Mouse (Mus musculus) spleen, postnatal 10 days (tissue): ENCODE data around the gene Epsti1.

Experiments
- DNase-seq, 2 experiments: peaks; one replicate each; pipeline ENCODE4 v3.0.0; 2021 to 2022; ENCODE audit warnings: low spot score in 2 of 2

Gene Epsti1

DNA sequence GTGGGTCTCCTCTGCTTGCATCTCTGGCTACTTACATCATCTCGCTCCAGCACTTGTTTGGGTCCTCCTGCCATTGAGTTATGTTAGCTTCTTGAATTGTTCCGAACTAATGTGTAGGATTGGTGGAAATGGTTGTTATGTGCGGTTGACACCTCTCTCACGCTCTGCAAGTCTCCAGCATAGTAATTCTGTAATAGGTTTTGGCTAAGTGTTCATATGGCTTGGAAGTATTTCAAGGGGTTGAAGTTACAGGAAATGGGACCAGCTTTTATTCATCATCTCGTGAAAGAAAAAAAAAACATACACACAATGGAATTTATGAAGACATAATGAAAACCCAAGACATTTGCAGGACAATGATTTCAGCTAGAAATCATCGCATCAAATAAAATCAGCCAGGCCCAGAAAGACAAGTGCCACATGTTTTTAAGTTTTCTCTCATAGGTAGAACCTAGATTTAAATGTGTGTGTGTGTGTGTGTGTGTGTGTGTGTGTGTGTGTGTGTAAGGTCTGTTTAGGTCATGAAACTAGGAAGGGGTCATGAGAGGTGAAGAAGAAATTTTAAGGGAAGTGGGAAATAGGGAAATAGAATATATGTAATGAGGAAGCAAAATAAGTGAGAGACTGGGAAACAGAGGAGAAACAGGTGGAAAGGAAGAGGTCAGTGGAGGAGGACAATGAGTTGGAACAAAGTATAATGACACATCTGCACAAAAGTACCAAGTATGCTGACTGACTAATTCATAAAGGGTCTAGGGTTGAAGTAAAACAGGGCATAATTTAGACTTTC is 19.2 kb downstream of the Epsti1 start:
- no peak for DNase-seq

DNA sequence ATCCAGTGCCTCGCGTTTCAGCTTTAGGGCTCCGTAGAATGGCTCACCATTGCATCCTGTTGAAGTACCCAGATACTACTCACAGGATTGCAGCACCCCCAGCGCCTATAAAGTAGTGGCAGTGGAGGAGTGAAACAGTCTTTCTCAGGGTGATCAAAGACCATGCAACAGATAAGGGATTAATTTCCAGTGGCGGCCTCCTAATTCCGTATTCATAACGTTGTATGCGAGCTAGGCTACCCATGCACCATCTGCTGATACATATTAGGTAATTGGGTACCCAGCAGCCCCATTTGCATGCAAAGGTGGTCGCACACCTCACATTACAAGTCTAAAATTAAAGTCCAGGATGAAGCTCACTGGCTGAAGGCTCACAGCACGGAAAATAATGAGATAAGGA is 21.4 kb downstream of the Epsti1 start:
- no peak for DNase-seq

DNA sequence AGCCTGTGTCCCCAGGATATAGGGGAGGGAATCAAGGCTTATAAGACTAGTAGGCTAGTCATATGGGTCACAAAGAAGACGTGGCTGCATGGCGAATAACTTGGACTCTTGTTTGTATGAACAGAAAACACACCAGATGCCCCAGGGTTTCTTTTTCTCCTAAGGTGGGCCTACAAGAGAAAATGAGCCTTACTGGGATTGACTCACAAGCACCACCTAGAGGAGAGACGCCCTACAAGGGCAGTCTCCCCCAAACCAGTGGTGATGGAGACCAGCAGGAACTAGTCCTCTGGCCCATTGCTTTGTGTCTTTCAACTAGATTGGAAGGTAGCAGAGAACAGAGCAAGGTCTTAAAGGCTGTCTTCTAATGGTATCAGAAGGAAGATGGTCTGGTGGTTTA is 22.7 kb downstream of the Epsti1 start:
- peak; percentile 12 to 41 for DNase-seq

DNA sequence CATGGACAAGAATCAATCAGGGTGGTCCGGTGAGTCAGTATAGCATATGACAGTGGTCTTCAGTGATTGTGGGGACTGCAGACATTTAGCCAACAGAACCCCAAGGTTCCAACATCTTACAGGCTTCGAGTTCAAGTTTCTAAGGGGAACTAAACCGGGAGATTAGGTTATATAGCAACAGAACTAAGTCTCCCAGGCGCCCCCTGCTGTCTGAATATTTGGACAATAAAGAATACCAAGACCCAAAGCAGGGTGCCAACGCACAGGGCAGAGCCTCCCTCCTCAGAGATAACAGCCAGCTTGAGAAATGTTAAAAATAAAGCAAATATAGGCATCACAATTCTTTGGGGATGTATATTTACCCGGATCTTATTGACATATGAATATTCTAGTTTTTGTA is 24.0 kb downstream of the Epsti1 start:
- peak; percentile 44 to 80 for DNase-seq

DNA sequence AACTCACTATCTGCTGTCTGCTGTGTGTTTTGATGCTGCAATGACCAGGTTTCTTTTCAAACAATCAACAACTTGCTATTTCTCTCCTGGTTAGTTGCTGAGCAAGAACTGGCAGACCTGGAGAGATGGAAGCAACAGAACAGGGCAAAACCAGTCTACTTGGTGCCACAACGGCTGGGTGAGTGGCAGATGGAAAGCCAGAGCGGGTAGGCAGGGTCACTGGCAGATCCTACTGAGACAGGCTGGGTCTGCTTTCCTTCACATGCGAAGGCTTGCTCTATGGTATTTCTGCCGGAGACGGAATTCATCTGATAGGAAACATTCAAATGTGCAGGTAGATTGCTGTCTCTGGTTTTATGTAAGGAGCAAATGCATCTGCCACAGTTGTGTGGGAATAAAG is 24.6 kb downstream of the Epsti1 start:
- DNase-seq: no peak

DNA sequence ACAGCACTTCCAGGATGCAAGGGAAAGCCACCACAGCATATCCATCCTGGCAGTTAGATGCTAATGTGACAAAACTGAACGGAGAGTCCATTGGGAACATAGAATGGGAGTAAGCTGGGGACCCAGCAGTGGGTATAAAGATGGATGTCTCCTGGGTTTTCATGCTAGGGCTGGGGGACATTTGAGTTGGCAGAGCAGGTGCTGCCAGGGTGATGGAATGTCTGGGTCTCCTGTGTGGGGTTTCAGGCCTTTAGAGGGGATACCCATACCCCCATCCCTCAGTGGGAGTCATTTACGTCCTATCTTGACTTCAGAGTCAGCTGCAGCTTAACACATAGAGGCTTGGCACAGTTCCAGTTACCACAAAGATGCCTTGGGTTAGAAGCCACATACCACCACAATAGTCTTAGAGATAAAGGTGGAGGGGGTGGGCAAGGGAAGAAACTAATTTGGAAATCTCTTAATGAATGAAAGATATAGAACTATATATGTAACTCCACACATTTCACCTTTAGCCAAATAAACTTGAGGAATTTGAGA is 25.2 kb downstream of the Epsti1 start:
- DNase-seq: no peak

DNA sequence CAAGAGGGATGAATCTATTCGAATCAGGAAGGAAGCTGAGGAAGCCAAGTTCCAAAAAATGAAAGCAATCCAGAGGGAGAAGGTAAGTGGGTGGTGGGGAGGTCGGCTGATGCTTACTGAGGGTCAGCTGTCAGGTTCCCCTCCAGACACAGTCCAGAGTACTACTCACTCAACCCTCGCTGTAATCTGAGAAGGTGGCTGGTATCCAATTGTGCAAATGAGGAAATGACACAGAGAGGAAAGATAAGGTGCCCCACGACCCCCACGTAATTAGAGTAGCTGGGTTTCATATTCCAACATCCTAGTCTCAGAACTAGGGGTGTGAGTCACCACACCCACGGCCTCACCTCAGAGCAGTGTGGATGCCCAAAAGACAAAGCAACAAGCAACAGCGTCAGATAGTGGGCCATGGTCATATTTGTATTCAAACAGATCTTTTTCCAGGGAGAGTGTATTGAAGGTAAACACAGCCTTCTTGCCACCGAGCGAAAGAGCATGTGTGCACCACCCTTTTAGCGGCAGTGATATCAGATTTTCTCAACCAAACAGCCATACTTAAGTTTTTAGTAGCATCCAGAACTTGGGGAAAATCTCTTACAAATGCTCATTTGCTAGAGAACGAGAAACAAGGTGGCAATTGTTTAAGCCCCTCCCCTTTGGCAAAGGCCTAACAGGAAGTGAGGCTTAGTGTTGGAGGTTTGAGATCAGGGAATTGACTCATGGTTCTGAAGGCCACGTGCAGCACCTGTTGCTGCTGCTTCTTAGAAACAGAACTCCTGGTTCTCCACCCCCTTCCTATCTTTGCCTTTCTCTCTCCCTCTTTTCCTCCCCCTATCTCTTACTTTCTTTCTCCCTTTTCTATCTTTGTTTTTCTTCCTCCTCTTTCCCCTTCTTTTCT is 28.4 kb downstream of the Epsti1 start:
- DNase-seq: no peak

DNA sequence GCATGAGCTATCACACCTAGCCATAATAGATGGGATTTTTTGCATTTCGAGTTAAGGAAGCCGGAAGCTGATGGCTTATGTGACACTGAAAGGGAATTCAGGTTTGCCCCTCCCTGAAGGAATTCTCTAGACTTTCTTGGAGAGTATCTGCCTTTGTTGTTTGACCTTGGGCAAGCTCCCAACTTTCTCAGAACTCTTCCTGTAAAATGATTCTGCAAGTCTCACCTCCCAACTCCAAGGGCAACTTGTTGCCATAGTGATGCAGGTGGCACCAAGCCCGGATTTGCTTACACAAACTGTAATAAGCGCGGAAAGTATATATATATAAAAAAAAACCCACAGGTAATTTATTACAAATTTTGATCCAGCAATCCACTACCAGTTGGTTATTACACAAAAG is 29.2 kb downstream of the Epsti1 start:
- DNase-seq: no peak

DNA sequence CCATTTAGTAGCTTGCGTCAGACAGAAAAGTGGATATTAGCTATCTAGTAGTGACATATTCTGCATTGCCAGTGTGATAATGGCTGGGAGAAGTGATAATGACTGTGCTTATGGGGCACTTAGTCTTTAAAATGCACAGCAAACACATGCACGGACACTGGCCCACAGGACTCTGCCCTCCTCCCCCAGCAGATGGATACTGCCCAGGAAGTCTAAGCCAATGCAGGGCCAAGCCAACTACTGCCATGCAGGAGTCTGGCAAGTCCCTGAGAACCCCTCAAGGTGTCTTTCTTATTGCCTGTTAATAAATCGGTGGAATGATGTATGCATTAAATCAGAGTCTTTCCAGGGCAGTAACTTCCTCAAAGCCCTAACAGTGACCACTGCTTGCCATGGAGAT is 30.4 kb downstream of the Epsti1 start:
- DNase-seq: no peak

DNA sequence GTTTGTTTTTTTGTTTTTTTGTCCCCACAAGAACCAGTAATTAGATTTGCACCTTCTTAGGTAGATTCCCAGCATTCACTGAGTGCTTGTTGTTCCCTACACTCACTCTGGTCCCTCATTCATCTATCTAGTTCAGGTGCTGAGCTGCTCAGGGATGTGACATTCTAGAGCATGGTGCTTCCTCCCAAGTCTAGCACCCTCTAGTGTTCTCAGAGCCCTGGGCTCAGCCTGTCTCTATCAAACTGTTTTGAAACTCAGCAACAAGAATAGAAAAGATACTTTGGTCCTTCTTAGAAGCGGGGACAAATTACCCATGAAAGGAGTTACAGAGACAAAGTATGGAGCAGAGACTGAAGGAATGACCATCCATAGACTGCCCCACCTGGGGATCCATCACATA is 37.1 kb downstream of the Epsti1 start:
- no peak for DNase-seq

DNA sequence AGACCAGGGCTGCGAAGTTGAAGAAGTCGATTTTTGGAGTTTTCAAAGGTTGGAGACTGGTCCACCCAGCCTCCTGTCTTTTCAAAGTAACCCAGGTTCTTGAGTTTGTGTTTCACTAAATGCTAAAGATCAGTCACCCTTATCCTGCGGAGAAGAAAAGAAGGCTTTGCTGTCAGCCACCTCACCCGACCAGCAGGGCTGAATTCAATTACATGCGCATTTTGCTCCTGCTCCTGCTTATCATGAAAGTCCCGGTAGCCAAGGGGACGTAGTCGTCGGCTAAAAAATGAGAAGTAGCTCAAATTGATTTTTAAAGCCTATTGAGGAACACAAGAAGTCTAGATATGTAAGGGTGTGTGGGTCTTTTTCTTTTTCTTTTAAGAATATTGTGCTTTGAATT is 38.2 kb downstream of the Epsti1 start:
- no peak for DNase-seq

DNA sequence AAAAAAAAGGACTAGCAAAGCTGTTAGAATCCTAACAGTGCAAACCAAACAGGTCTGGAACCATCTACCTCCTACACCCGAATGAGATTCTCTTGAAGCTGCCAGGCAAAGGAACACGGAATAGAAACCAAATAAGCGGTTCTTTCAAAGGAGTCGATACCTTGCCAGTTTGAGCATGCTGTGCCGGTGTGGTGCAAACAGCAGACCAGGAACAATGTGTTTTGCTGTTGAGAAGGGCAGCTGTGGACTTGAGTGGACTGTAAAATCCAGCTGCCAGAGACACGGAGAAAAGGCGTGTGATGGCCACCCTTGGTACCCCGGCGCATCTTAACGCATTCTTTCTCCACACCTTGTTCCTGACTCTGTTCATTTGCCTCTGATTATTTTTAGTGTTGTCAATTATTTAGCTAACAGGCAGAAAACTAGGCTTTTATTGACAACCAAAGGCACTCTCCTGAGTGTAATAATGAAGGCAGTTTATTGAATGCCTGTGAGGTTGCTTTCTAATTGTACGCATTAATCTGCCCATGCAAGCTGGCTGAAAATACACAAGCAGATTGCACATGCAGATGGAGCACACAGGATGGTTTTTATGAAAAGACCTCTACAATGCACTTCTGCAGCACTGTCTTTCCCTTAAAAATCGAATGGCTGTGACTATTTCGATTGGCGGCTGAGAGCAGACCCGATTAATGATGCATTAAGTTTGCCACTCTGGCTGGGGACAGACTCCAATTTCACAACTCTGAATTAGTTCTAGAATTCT is 38.9 kb downstream of the Epsti1 start:
- no peak for DNase-seq

DNA sequence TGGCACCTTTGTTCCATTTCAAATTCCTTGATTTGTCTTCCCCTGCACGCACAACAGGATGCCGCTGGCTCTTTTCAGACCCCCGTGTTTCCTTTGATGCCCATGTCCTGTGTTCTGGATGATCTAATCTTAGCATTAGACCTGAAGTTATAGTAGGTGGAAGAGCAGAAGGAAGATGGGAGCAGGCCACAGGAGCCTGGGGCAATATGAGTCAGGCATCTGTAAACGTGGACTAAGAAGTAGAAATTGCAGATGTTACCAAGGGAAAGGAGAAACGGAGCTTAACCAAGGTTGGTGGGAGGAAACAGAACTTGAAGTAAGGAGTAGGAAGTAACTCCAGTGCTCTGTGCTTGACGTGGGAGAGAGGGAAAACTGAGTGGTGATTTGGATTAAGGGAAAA is 57.7 kb downstream of the Epsti1 start:
- no peak for DNase-seq

DNA sequence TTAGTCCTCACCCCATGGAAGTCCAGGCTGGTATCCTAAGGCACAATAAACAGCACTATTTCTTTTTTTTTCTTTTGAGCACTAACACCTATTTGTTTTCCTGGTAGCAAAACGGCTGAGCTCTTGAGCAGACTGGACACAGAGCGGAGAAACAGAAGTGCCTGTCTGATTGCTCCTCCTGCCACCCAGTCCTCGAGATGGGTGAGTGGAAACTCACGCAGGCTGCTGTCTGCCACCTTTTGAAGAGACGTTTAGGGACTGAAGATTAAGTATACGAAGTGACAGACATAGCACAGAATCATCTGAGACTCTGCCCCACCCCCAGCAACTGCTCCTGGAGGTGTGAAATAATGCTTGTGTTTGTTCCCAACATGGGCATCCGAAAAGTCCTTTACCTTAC is 59.5 kb downstream of the Epsti1 start:
- DNase-seq: no peak

DNA sequence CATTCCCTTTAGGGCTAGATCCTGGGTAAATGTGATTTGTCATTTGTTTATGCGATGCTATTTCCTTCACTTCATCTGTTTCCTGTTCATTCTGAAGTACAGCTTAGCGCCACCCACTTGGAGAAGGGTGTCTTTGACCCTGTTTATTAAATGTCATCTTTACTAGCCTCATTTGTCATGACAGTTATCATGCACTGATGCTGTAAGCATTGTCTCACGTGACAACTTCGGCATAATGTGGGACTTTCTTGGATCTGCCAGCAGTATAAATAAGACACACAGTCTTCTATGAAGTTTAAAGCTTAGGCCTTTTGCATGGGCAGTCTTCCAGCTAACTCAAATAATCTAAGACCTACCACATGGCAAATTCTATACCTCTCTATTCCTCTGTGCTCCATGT is 67.3 kb downstream of the Epsti1 start:
- DNase-seq: no peak

DNA sequence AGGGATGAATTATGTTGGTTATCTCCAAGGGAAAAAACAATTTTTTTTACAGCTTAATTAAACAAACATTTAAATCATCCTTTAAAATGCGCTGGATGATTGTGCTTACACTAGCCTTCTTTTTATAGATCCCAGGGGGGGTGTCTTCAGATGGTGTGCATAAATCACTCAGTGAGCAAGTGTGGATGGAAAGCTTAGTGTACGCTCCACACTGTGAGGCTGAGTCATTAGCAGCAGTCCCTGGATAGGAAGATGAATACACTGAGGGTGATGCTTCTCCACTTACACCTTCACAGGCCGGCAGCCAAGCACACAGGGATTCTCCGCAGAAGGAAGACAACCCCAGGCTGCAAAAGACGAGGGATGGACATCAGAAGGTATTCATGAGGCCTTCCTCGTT is 70.2 kb downstream of the Epsti1 start:
- DNase-seq: no peak

DNA sequence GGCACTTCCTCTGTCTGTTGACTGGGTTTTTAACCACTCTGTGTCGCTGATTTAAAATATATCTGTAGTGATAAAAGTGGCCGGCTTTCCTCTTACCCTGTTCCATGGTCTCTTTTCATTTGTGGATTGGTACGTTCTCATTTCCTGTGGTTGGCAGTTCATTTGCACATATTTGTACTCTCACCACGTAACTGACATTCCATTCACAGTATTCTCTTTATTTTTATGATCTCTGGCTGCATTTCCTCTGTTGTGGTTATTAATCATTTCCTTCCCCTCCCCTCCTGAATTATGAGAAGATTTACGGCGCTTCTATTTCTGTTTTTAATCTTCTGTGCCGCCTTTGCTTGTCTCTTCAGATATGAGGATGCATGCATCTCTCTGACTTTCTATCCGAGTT is 71.7 kb downstream of the Epsti1 start:
- DNase-seq: no peak

DNA sequence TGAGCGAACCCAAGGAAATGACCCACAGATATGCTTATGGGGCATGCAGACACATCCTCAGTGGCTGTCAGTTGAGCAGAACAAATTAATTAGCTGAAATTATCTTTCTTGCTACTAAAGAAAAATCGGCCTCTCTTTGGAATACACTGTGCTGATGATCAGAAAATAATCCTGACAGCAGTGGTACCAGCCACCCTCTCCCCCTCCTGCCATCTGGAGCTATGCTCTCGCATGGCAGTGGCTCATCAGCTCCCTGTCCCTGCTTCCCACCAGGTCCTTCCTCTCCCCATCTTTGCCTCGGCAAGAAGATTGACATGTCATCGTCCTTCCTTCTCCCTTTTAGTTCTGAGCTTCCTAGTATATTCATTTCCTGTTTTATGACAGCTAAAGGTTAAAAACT is 77.5 kb downstream of the Epsti1 start:
- DNase-seq: no peak

DNA sequence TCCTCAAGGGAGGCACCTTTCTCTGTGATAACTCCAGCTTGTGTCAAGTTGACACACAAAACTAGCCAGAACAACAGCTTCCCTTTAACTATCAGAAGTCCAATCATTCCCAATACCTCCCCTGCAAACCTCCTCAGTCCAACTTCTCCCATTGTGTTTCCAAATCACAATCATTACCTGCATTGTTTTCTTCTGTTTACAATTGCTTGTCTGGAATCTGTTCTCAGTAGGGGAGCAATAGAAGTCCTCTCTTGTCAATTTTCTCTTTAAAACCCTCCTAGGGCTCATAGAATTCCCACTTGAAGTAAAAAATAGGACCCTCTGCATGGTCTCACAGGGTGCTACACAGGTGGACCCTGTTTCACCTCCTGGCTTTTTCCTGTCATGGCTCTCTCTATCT is 93.7 kb downstream of the Epsti1 start:
- DNase-seq: no peak

DNA sequence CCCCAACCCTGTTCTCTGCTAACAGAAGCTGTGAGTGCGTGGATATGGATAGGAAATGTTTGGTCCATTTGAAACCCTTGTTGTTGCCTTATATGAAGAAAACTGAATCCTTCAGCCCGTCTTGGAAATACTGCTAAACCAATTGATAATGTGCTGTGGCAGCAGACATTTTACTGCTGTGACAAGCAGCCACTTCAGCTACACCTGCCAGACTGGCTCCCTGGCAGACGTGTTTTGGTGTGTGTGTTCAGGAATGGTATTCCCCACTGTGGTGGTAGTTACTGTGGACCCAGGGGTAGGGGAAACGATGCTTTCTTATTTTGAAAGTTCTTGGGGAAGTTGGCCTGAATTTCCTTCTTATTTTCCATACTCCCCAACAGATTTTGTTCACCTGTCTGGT is 100.4 kb downstream of the Epsti1 start:
- no peak for DNase-seq

DNA sequence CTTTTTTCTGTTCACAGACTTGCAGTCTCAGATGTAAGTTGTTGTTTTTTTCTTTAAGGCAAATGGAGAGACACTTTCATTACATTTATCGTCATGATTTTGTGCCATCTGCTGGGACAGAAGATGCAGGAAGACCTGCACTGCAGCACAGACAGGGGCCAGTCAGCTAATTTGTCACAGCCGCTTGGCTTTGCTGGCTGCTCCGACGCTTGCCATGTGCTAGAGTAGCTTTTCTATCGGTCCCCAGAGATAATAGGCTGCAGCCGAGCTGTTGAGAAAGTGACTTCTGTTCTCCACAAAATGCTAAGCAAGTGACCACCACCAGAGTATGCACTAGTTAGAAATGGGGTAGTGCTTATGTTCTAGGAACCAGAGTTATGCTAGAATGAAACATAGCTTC is 104.0 kb downstream of the Epsti1 start:
- no peak for DNase-seq

DNA sequence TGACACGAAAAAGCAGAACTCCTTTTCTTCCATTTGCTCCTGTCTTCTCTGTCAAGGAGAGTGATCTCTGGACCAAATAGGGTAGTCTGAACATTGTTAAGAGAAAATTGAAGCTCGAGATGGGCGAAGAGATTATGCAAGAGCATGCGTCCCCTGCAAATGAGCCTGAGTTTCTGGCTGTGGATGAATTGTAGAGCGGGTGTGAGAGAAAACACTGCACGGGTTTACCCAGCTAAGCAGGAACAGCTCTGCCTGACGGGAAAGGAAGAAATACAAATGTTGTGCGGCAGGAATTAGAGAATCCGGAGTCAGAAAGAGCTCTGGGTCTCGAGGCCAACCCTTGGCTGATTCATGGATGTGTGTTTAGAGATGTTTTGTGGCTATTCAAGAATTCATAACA is 107.8 kb downstream of the Epsti1 start:
- no peak for DNase-seq
